Mouse (Mus musculus): Measurements from ENCODE around the gene Plek. TPM values are rescaled to one million over a fixed set of nuclear protein-coding genes. Genes with fewer than 3 reads are reported as not detected.
A peak's percentile ranks its signal among the peaks of the same experiment; 100 is the strongest.

Plek gene
- total RNA-seq, 2 experiments from 2014 or later, result 0.84 to 0.99 TPM

- intact Hi-C loops (cut with DNase I), result no loop called here
- no peak for DNase-seq
- no peak for TF ChIP-seq CTCF (IDR thresholded peaks at IDR 0.05)
Observed at GRCm38 (mm10) chr11:16992880-16993279, 59.3 kb downstream of the Plek start.

GRCm38 (mm10) chr11:16989885-16990284 is 62.3 kb downstream of the Plek start:
- H3K27ac ChIP-seq, result no peak overlapping the region
- intact Hi-C loops (cut with DNase I), result no loop called here
- TF ChIP-seq CTCF (IDR thresholded peaks at IDR 0.05), result no peak

More at GRCm38 (mm10) chr11:16992880-16993279, 59.3 kb downstream of the Plek start:
- no peak overlapping the region for H3K27ac ChIP-seq
- H3K4me3 ChIP-seq, result no peak overlapping the region

GRCm38 (mm10) chr11:16987745-16988328 is 64.3 kb downstream of the Plek start:
- intact Hi-C loops (cut with DNase I), result no loop called here
- no peak for TF ChIP-seq CTCF (IDR thresholded peaks at IDR 0.05)
- no peak for DNase-seq
- Histone ChIP-seq H3K27ac (no peak overlapping the region), H3K4me3 (no peak overlapping the region)

More at GRCm38 (mm10) chr11:16989885-16990284, 62.3 kb downstream of the Plek start:
- DNase-seq, result no peak
- no peak overlapping the region for H3K4me3 ChIP-seq

GRCm38 (mm10) chr11:16986550-16987187 is 65.5 kb downstream of the Plek start:
- Histone ChIP-seq H3K4me3 (no peak overlapping the region), H3K27ac (no peak overlapping the region)
- intact Hi-C loops (cut with DNase I), result no loop called here
- no peak for TF ChIP-seq CTCF (IDR thresholded peaks at IDR 0.05)
- no peak for DNase-seq

DNA sequence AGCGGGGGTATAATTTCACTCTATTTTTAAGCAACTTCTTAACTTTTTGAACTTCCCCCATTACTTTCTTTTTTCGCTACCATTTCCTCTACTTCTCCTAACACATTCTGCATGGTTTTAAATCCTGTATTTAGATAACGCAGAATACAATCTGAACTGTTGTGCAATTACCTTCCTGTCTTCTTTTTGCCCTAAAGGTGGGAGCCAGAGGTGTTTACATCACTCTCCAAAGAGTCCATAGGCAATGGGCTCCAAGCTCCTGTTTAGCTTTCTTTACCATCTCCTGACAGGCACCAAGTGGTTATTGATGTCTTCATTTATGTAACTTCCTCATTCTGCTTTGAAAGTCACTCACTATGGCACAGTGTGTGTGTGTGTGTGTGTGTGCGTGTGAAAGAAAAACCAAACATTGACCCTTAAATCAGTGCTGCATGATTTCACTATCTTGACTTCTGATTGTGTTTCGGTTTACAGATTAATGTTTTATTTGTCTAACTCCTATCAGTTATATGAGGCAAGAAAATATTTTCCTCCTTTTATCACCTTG is 73.9 kb downstream of the Plek start:
- no peak overlapping the region for H3K4me3 ChIP-seq
- H3K27ac ChIP-seq, result no peak overlapping the region
- intact Hi-C loops (cut with DNase I), result no loop called here
- no peak for DNase-seq
- no peak for TF ChIP-seq CTCF (IDR thresholded peaks at IDR 0.05)

DNA sequence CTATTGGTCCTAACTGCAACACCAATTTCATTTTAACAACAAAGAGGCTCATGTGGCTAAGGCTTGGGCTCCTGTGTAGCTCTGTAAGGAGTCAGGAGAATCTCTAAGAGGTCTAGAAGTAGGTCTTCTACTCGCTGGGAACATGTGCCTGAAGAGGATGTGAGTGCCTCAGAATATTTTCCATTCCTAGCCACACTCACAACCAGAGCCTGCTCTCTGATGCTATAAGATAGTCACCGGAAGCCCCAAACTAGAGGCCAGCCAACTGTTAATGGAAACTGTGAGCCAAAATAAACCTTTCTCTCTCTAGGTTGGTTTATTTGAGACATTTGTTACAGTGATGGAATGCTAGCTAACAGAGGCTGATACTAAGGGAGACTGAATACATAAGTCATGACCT is 74.6 kb downstream of the Plek start:
- H3K4me3 ChIP-seq, result no peak overlapping the region
- intact Hi-C loops (cut with DNase I), result no loop called here

GRCm38 (mm10) chr11:16976937-16977336 is 75.2 kb downstream of the Plek start:
- intact Hi-C loops (cut with DNase I), result no loop called here
- Histone ChIP-seq H3K27ac (no peak overlapping the region), H3K4me3 (no peak overlapping the region)
- TF ChIP-seq CTCF (IDR thresholded peaks at IDR 0.05), result no peak
- DNase-seq, result no peak

More for the DNA sequence above, 74.6 kb downstream of the Plek start:
- no peak overlapping the region for H3K27ac ChIP-seq
- DNase-seq, result no peak
- no peak for TF ChIP-seq CTCF (IDR thresholded peaks at IDR 0.05)

- no peak for DNase-seq
- intact Hi-C loops (cut with DNase I), result no loop called here
- Histone ChIP-seq H3K4me3 (no peak overlapping the region), H3K27ac (no peak overlapping the region)
- TF ChIP-seq CTCF (IDR thresholded peaks at IDR 0.05), result no peak
Observed at GRCm38 (mm10) chr11:16973086-16973485, 79.1 kb downstream of the Plek start.

GRCm38 (mm10) chr11:16972027-16972426 is 80.2 kb downstream of the Plek start:
- DNase-seq, result no peak
- intact Hi-C loops (cut with DNase I), result no loop called here
- H3K27ac ChIP-seq, result no peak overlapping the region
- TF ChIP-seq CTCF (IDR thresholded peaks at IDR 0.05), result no peak
- no peak overlapping the region for H3K4me3 ChIP-seq

GRCm38 (mm10) chr11:16969650-16970049 is 82.5 kb downstream of the Plek start:
- DNase-seq, result no peak
- no peak overlapping the region for H3K27ac ChIP-seq
- H3K4me3 ChIP-seq, result no peak overlapping the region
- intact Hi-C loops (cut with DNase I), result loop anchor here (5.0 kb wide), 1 partner anchor 243 kb away; the partner anchor contains the start of gene Pno1
- TF ChIP-seq CTCF (IDR thresholded peaks at IDR 0.05), result no peak

DNA sequence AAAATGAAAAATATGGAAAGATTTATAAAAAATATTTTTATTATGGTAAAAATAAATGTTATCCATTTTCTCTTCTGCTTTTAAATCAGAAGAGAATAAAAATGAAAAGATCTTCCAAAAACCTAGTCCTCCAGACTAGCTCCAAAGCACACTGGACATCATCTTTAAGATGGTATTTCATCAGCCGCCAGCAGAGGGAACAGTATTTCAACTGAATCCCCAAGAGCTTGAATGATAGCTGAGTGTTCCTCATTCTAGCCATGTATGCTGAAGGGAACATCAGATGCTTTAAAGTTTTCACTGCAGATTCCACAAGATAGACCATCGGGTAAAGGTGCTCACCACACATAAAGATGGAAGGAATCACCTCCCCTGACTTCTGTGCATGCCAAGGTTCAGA is 84.4 kb downstream of the Plek start:
- no peak overlapping the region for H3K4me3 ChIP-seq
- TF ChIP-seq CTCF (IDR thresholded peaks at IDR 0.05), result peak; percentile 63
- peak; percentile 24 for DNase-seq
- no peak overlapping the region for H3K27ac ChIP-seq
- intact Hi-C loops (cut with DNase I), result loop anchor here (5.0 kb wide), 1 partner anchor 244 kb away; the partner anchor contains the start of gene Pno1

DNA sequence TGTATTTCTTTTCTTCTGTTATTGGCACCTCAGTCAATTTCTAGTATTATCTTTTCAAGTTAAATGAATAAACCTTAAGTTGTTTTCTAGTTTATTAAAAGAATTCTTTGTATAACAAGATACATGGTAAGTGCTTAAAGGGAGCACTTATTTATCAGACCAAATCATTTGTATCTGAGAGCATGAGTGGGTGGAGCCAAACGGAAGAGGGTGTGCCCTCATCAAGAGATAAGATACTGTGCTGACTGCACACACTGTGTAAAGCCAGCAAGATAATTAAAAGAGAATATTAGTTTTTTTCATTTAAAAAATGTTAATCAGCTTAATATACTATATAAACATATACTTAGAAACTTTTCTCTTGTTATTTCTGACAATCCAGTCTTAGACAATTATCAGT is 93.7 kb downstream of the Plek start:
- TF ChIP-seq CTCF (IDR thresholded peaks at IDR 0.05), result no peak
- Histone ChIP-seq H3K27ac (no peak overlapping the region), H3K4me3 (no peak overlapping the region)
- no peak for DNase-seq
- intact Hi-C loops (cut with DNase I), result no loop called here

DNA sequence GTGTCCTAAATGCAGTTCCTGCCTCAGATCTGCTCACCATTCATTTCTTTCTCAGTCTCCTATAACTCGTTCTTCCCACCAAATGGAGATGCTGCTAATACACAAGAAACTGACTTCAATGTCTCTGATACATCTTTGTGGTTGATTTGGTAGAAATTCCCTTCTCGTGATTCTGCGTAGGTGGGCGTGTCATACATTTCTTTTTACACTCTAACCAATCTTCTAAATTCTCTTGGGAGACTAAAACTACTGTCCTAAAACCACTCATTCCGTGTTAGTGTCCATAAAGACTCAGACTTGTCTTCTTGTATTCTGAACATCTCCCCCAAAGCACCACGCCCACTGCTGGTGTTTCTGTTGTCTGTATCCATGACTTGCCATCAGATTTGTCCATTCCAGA is 95.2 kb downstream of the Plek start:
- intact Hi-C loops (cut with DNase I), result no loop called here
- no peak for TF ChIP-seq CTCF (IDR thresholded peaks at IDR 0.05)
- no peak for DNase-seq
- Histone ChIP-seq H3K27ac (no peak overlapping the region), H3K4me3 (no peak overlapping the region)

Measured in gastrocnemius, adult 2 months (tissue).